14 mouse cellular contexts compared by ENCODE assay signal in the genomic region with DNA sequence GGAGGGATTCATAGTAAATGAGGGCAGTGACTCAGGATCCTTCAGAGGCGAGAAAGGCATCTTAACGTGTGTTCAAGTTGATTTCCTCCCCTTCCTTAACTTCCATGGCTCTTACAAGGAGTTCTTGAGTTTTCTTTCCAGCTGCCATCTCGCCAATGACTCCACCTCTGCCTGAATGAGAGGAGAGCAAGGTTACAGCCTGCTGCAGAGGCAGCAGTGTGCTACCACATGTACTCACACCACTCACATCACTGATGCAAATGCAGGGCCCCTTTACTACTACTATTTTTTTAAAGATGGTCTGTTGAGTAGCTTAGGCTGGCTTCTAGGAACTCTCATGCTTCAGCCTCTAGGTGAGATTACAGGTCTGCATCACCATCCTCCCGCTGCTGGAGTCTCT.
"Had no signal": no experiment of that assay in that cellular context is flagged by ENCODE, and none has a peak within 500 bp of the region (broad histone marks: within the 10 kb centered on the region; RNA-seq: fewer than 3 reads in every experiment).

No protein-coding gene starts in this region.

- H3K4me3 ChIP-seq: left cerebral cortex, adult 2 months; limb, embryonic 10.5 days; liver, embryonic 15.5 days; midbrain, embryonic 10.5 days; neural tube, embryonic 13.5 days had no signal

- H3K27me3 ChIP-seq: liver, embryonic 15.5 days; neural tube, embryonic 13.5 days had no signal

- H3K9ac ChIP-seq: liver, embryonic 15.5 days; neural tube, embryonic 13.5 days had no signal

- DNase-seq: kidney, adult 8-10 months; kidney, postnatal 10 days; kidney, postnatal 4 days; lung, adult 2 months; lung, postnatal 10 days had no signal

- H3K9me3 ChIP-seq: limb, embryonic 10.5 days; liver, embryonic 15.5 days; midbrain, embryonic 10.5 days; neural tube, embryonic 13.5 days had no signal

- H3K4me1 ChIP-seq: limb, embryonic 10.5 days had no signal

- ATAC-seq: intestine, postnatal 0 days; midbrain, embryonic 16.5 days had no signal

- H3K4me2 ChIP-seq: liver, embryonic 11.5 days; liver, embryonic 15.5 days; neural tube, embryonic 13.5 days had no signal

- H3K27ac ChIP-seq: limb, embryonic 10.5 days; midbrain, embryonic 10.5 days; neural tube, embryonic 13.5 days; stomach, postnatal 0 days had no signal
